Mouse (Mus musculus): ENCODE measurements around the gene Dock8. TPM values are rescaled to one million over a fixed set of nuclear protein-coding genes. Genes with fewer than 3 reads are reported as not detected.

Gene Dock8
- polyA plus RNA-seq, 1 experiment from 2014 or later: 0.55 TPM

GRCm38 (mm10) chr19:25042973-25043372 is 43.6 kb downstream of the Dock8 start:
- ATAC-seq (no peak), DNase-seq (ENCODE audit: low spot score) (no peak)
- Histone ChIP-seq H3K27me3 (replicated peaks; ENCODE audit: control insufficient read depth, insufficient read depth, low read length) (no peaks in the 10 kb centered on the region), H3K4me2 (ENCODE audit: low read length) (no peak overlapping the region), H3K9ac (ENCODE audit: low read length) (no peak overlapping the region), H3K27ac (ENCODE audit: low read depth, low read length) (no peak overlapping the region), H3K9me3 (replicated peaks; ENCODE audit: control insufficient read depth, low read length) (no peaks in the 10 kb centered on the region), H3K4me1 (ENCODE audit: control insufficient read depth, insufficient read depth, low read length) (no peaks in the 10 kb centered on the region), H3K36me3 (ENCODE audit: control insufficient read depth, insufficient read depth, low read length) (no peaks in the 10 kb centered on the region), H3K4me3 (ENCODE audit: low read depth, low read length) (no peak overlapping the region)
- 91% methylated on average over 11 of the region's 11 CpGs for WGBS

DNA sequence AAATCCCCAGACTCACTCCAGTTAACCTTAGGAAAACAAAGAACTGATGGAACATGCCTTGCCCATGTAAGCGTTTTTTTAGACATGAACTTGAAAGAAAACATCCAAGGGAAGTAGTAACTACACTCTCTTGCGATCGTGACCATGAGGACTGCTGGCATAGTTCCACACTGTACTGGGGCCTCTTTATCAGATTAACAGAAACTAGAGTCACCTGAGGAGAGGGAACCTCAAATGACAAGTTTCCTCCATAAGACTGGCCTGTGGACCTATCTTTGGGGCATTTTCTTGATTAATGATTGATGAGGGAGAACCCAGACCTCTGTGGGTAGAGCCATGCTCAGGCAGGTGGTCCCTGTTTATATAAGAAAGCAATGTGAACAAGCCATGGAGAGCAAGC is 44.7 kb downstream of the Dock8 start:
- WGBS: 89% methylated on average over 3 of the region's 3 CpGs
- DNase-seq (ENCODE audit: low spot score): no peak

GRCm38 (mm10) chr19:25052355-25052754 is 53.0 kb downstream of the Dock8 start:
- 96% methylated on average over 7 of the region's 7 CpGs for WGBS
- Histone ChIP-seq H3K27me3 (replicated peaks; ENCODE audit: control insufficient read depth, insufficient read depth, low read length) (no peaks in the 10 kb centered on the region), H3K4me1 (ENCODE audit: control insufficient read depth, insufficient read depth, low read length) (no peaks in the 10 kb centered on the region), H3K4me3 (ENCODE audit: low read depth, low read length) (no peak overlapping the region), H3K4me2 (ENCODE audit: low read length) (no peak overlapping the region), H3K9me3 (replicated peaks; ENCODE audit: control insufficient read depth, low read length) (no peaks in the 10 kb centered on the region), H3K27ac (ENCODE audit: low read depth, low read length) (no peak overlapping the region), H3K9ac (ENCODE audit: low read length) (no peak overlapping the region), H3K36me3 (ENCODE audit: control insufficient read depth, insufficient read depth, low read length) (no peaks in the 10 kb centered on the region)
- no peak for DNase-seq (ENCODE audit: low spot score)
- no peak for ATAC-seq

More for the DNA sequence above, 44.7 kb downstream of the Dock8 start:
- Histone ChIP-seq H3K27ac (ENCODE audit: low read depth, low read length) (no peak overlapping the region), H3K27me3 (replicated peaks; ENCODE audit: control insufficient read depth, insufficient read depth, low read length) (no peaks in the 10 kb centered on the region), H3K4me2 (ENCODE audit: low read length) (no peak overlapping the region), H3K36me3 (ENCODE audit: control insufficient read depth, insufficient read depth, low read length) (no peaks in the 10 kb centered on the region), H3K4me1 (ENCODE audit: control insufficient read depth, insufficient read depth, low read length) (no peaks in the 10 kb centered on the region), H3K9ac (ENCODE audit: low read length) (no peak overlapping the region), H3K4me3 (ENCODE audit: low read depth, low read length) (no peak overlapping the region), H3K9me3 (replicated peaks; ENCODE audit: control insufficient read depth, low read length) (no peaks in the 10 kb centered on the region)
- ATAC-seq: no peak

DNA sequence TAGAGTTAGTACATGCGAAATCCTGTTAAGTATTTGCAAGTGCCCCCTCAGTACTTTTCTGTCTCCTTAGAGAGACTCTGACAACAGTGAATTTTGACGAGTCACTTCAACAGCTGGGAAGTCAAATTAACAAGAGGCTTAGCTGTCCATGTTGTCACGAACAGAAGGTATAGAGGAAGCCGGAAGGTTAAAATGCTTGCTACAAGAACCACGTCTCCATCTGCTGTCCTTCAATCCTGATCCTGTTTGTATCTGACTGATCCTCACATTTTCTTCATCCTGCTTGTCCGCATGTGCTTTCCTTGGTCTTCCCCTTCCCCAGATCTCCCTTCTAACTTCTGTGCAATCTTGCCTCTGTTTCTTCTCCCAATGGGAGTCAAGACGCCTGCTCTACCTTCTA is 53.8 kb downstream of the Dock8 start:
- WGBS: 77% methylated on average over 7 of the region's 7 CpGs
- ATAC-seq: no peak

GRCm38 (mm10) chr19:25055025-25055424 is 55.7 kb downstream of the Dock8 start:
- H3K4me1 ChIP-seq (ENCODE audit: control insufficient read depth, insufficient read depth, low read length): no peaks in the 10 kb centered on the region
- no peak overlapping the region for H3K27ac ChIP-seq (ENCODE audit: low read depth, low read length)
- H3K4me3 ChIP-seq (ENCODE audit: low read depth, low read length): no peak overlapping the region
- H3K4me2 ChIP-seq (ENCODE audit: low read length): no peak overlapping the region
- H3K9me3 ChIP-seq (replicated peaks; ENCODE audit: control insufficient read depth, low read length): no peaks in the 10 kb centered on the region
- H3K36me3 ChIP-seq (ENCODE audit: control insufficient read depth, insufficient read depth, low read length): no peaks in the 10 kb centered on the region
- WGBS: 93% methylated on average over 7 of the region's 7 CpGs
- no peak overlapping the region for H3K9ac ChIP-seq (ENCODE audit: low read length)
- no peak for ATAC-seq
- DNase-seq (ENCODE audit: low spot score): no peak
- H3K27me3 ChIP-seq (replicated peaks; ENCODE audit: control insufficient read depth, insufficient read depth, low read length): no peaks in the 10 kb centered on the region

More for the DNA sequence above, 53.8 kb downstream of the Dock8 start:
- H3K4me3 ChIP-seq (ENCODE audit: low read depth, low read length): no peak overlapping the region
- no peak overlapping the region for H3K27ac ChIP-seq (ENCODE audit: low read depth, low read length)
- no peaks in the 10 kb centered on the region for H3K4me1 ChIP-seq (ENCODE audit: control insufficient read depth, insufficient read depth, low read length)
- H3K9me3 ChIP-seq (replicated peaks; ENCODE audit: control insufficient read depth, low read length): no peaks in the 10 kb centered on the region
- H3K27me3 ChIP-seq (replicated peaks; ENCODE audit: control insufficient read depth, insufficient read depth, low read length): no peaks in the 10 kb centered on the region
- H3K9ac ChIP-seq (ENCODE audit: low read length): no peak overlapping the region
- H3K4me2 ChIP-seq (ENCODE audit: low read length): no peak overlapping the region
- DNase-seq (ENCODE audit: low spot score): no peak
- no peaks in the 10 kb centered on the region for H3K36me3 ChIP-seq (ENCODE audit: control insufficient read depth, insufficient read depth, low read length)

- Histone ChIP-seq H3K4me3 (ENCODE audit: low read depth, low read length) (no peak overlapping the region), H3K9me3 (replicated peaks; ENCODE audit: control insufficient read depth, low read length) (no peaks in the 10 kb centered on the region), H3K4me1 (ENCODE audit: control insufficient read depth, insufficient read depth, low read length) (no peaks in the 10 kb centered on the region; the same call in 1 of the 2 replicates), H3K4me2 (ENCODE audit: low read length) (no peak overlapping the region), H3K9ac (ENCODE audit: low read length) (no peak overlapping the region), H3K27me3 (replicated peaks; ENCODE audit: control insufficient read depth, insufficient read depth, low read length) (no peaks in the 10 kb centered on the region), H3K27ac (ENCODE audit: low read depth, low read length) (no peak overlapping the region), H3K36me3 (ENCODE audit: control insufficient read depth, insufficient read depth, low read length) (no peaks in the 10 kb centered on the region)
- no peak for ATAC-seq
- DNase-seq (ENCODE audit: low spot score): no peak
- 91% methylated on average over 7 of the region's 7 CpGs for WGBS
Measured at GRCm38 (mm10) chr19:25055559-25055958, 56.2 kb downstream of the Dock8 start.

- ATAC-seq: no peak
Measured at GRCm38 (mm10) chr19:25056224-25056623, 56.9 kb downstream of the Dock8 start.

DNA sequence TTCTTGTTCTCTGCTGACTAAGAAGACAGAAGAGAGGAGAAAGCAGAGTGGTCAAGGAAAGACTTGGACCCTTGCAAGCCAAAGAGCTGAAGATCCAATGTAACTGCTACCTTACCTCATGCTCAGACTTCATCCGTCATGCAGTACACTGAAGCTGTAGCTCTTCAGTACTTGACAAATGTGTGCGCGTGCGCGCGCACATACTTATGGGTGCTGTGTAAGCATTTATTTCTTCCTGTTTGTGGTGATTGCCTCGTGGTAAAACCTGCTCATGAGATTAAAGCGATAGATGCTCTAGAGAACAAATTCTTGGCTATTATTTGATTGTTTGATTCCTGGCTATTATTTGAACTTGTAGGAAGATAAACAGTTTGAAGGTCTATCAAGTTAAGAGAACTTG is 58.5 kb downstream of the Dock8 start:
- H3K9ac ChIP-seq (ENCODE audit: low read length): no peak overlapping the region
- no peak overlapping the region for H3K27ac ChIP-seq (ENCODE audit: low read depth, low read length)
- no peaks in the 10 kb centered on the region; the same call in 1 of the 2 replicates for H3K4me1 ChIP-seq (ENCODE audit: control insufficient read depth, insufficient read depth, low read length)
- H3K36me3 ChIP-seq (ENCODE audit: control insufficient read depth, insufficient read depth, low read length): no peaks in the 10 kb centered on the region
- DNase-seq (ENCODE audit: low spot score): no peak
- ATAC-seq: no peak
- H3K27me3 ChIP-seq (replicated peaks; ENCODE audit: control insufficient read depth, insufficient read depth, low read length): no peaks in the 10 kb centered on the region
- H3K9me3 ChIP-seq (replicated peaks; ENCODE audit: control insufficient read depth, low read length): no peaks in the 10 kb centered on the region
- WGBS: 93% methylated on average over 8 of the region's 8 CpGs
- no peak overlapping the region for H3K4me2 ChIP-seq (ENCODE audit: low read length)
- no peak overlapping the region for H3K4me3 ChIP-seq (ENCODE audit: low read depth, low read length)

More at GRCm38 (mm10) chr19:25056224-25056623, 56.9 kb downstream of the Dock8 start:
- no peak overlapping the region for H3K27ac ChIP-seq (ENCODE audit: low read depth, low read length)
- 88% methylated on average over 10 of the region's 10 CpGs for WGBS
- no peaks in the 10 kb centered on the region for H3K9me3 ChIP-seq (replicated peaks; ENCODE audit: control insufficient read depth, low read length)
- H3K27me3 ChIP-seq (replicated peaks; ENCODE audit: control insufficient read depth, insufficient read depth, low read length): no peaks in the 10 kb centered on the region
- H3K4me2 ChIP-seq (ENCODE audit: low read length): no peak overlapping the region
- no peak for DNase-seq (ENCODE audit: low spot score)
- no peak overlapping the region for H3K9ac ChIP-seq (ENCODE audit: low read length)
- no peaks in the 10 kb centered on the region for H3K36me3 ChIP-seq (ENCODE audit: control insufficient read depth, insufficient read depth, low read length)
- no peaks in the 10 kb centered on the region; the same call in 1 of the 2 replicates for H3K4me1 ChIP-seq (ENCODE audit: control insufficient read depth, insufficient read depth, low read length)
- H3K4me3 ChIP-seq (ENCODE audit: low read depth, low read length): no peak overlapping the region

- H3K27me3 ChIP-seq (replicated peaks; ENCODE audit: control insufficient read depth, insufficient read depth, low read length): no peaks in the 10 kb centered on the region
- H3K36me3 ChIP-seq (ENCODE audit: control insufficient read depth, insufficient read depth, low read length): no peaks in the 10 kb centered on the region
- H3K4me3 ChIP-seq (ENCODE audit: low read depth, low read length): no peak overlapping the region
- H3K4me1 ChIP-seq (ENCODE audit: control insufficient read depth, insufficient read depth, low read length): no peaks in the 10 kb centered on the region; the same call in 1 of the 2 replicates
- 52% methylated on average over 7 of the region's 7 CpGs for WGBS
- H3K9ac ChIP-seq (ENCODE audit: low read length): peak overlapping the region; percentile 37; the same call in 1 of the 2 replicates
- H3K4me2 ChIP-seq (ENCODE audit: low read length): peak overlapping the region; percentile 34
- DNase-seq (ENCODE audit: low spot score) (no peak), ATAC-seq (no peak)
- H3K9me3 ChIP-seq (replicated peaks; ENCODE audit: control insufficient read depth, low read length): no peaks in the 10 kb centered on the region
- H3K27ac ChIP-seq (ENCODE audit: low read depth, low read length): no peak overlapping the region
Measured at GRCm38 (mm10) chr19:25059847-25060364, 60.6 kb downstream of the Dock8 start.

Data from forebrain, embryonic 14.5 days (tissue).